Mouse (Mus musculus) retina, postnatal 1 day (tissue): ENCODE measurements around the gene Parva.

ENCODE experiments used
- DNase-seq: peaks from one replicate; pipeline ENCODE4 v3.0.0-alpha.2; 2012

The Parva gene

DNA sequence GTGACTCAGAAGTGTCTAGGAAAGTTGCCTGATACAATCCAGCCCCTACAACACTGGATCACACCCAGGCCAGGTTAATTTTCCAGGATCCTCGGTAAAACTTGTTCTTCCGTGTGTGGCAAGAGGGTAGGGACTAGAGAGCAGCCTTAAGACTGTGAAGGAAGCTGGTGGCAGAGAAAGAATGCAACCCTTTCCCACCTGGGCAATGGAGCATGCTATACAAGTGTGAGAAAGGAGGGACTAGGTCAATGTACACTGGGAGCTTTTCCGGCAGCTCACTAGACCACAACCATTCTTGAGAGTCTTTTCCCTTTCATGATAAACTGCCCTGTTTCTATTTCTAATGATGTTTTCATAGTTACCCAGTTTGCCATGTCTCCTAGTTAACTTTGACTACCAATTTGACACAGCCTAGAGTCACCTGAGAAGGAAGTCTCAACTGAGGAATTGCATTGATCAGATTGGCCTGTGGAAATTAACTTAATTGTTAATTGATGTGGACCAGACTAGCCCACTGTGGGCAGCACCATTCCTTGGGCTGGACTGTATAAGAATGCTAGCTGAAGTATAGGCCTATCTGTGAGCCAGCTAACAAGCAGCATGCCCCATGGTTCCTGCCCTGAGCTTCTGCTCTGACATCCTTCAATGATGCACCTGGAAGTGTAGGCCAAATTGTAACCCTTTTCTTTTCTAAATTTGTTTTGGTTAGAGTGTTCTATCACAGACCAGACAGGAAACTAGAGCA is 186.9 kb downstream of the Parva start:
- DNase-seq = no peak

DNA sequence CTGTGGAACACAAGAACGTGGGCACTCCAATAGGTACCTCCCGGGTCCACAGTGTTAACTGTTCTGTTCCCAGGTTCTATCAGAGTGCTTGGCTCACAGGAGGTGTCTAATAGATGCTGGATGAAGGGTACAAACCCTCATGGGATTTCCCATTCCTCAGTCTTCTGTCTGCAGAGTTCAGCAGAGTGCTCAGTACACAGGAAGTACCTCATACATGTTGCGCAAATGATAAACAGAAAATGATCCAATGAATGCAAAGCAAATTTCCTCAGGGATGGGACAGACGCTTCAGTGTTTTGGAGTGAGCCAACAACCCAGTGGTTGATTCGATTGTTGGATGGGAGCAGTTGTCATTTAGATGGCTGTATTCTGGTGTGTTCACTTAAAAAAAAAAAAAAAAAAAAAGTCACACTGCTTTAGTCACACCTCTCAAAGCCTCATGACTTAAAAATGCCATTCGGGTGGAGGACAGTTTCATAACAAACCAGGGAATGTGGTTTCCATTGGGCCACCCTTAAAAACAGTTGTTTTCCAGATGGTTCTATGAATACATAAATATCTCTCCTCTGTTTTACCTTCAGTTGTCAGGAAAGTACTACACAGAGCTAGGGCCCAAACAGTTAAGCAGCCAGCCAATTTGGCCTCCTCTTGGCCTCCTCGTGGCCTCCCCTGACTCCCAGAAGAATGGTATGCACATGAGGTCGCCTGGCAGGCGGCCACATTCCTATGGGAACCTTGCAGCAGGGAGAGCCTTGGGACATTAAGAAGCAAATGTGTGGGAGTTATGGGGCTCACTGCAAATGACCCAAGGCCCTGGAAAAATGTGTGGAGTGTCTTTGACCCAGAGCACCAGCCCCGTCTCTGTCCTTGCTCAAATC is 187.7 kb downstream of the Parva start:
- DNase-seq = peak; percentile 48

DNA sequence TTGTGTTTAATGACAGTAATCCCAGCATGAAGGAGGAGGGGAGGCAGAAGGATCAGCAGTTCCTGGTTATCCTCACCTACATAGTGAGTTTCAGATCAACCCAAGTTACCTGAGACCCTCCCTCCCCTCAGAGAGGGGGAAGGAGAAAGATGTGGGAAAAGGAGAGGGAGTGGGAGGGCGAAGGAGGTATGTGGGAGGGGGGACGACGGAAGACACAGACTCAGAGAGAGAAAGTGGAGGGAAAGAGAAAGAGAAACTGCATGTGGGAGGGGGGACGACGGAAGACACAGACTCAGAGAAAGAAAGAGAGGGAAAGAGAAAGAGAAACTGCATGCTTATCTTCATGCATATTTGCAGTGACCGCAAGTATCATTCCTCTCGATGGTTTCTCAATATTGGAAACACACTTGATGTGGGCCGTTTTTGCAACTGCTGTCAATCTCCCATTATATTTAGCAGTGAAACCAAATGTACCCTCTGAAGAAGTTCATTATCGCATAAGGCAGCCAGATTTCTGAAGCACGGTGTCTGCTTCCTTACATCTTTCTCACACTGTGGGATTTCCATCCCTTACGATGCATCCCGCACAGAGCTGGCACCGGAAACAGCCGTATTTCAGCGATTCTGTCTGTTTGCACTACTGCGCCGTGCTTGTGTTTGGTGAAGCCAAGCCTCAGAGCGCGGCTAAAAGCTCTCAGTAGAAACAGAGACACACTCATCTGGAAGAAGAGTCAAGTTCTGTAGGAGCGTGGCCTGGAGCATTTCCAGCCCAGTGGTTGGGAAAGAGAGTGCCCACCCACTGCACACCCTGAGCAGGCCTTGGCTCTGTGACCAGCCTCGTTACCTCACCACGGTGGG is 193.2 kb downstream of the Parva start:
- no peak for DNase-seq

DNA sequence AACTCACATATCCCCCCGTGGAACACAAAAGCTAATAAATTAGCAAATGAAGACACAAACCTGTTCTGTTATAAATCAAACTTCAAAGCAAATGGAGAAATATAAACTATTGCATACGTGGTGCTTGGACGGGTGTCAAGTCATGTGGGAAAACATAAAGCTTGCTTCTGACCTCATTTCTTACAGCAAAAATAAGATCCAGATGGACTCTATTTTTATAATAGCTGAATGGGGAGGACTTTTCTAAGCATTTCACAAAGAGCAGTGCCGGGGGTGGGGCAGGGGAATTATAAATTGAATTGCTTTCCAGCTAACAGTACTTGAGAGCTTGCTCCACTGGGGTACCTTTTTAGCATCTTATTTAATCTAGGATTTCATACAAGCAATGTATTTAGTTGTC is 200.2 kb downstream of the Parva start:
- no peak for DNase-seq

DNA sequence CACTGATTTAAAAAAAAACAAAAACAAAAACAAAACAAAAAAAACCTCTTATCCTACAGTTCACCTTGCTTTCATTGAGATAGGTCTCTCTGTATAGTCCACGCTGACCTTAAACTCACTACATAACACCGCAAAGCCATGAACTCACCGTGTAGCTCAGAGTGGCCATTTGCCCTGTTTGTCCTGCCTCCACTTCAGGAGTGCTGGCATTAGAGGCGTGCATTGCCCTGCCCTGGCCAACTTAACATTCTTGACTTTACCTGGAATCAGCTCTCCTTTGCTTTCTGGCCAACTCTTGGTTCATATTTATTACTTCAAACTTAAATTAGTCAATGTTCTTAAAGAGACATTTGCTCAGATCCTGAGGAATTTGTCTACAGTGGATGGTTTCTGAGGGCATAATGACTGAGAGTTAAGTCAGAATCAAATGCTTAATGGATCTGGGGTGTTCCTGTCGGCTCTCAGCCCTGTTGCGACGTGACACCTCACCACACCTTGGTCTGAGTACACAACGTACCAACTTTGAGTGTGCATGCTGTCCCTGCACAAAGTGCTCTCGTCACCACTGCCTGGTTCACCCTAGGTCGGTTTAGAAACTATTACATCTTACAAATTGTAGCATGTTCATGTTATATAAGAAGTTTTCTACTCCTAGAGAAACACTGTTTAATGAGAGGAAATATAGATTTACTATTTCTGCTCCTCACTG is 207.4 kb downstream of the Parva start:
- no peak for DNase-seq

DNA sequence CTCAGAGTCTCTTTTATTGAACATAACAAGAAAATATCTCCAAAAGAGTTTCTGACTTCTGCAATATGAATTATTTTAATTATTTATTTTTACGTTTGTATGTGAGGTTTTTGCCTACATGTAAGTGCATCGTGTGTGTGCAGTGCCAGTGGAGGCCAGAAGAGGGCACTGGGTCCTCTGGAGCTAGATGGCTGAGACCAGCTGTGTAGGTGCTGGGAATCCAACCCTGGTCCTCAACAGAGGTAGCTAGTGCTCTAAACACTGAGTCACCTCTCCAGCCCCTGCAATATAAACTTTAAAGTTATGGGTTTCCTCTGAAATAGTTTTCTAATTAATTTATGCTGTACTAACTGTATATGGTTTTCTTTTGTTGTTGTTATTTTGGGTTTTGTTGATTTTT is 208.6 kb downstream of the Parva start:
- DNase-seq = no peak
